Mouse (Mus musculus) embryonic facial prominence, embryonic 15.5 days (tissue): ENCODE data around the gene Gnb5. TPM values are rescaled to one million over a fixed set of nuclear protein-coding genes. Genes with fewer than 3 reads are reported as not detected.

Experiments used
- ATAC-seq: fragments of 200-750 bp; cut with Nextera tagmentation; 2 replicates; pipeline ENCODE4 v1.8.0; 2017; ENCODE audit warnings: low read depth, moderate TSS enrichment; ENCODE audit not compliant: insufficient number of reproducible peaks, low FRiP score, low TSS enrichment
- H3K27ac ChIP-seq: fragments of 300-500 bp; sonication (generic); replicated peaks from 2 replicates; pipeline ENCODE4 v1.5.1; 2015; ENCODE audit warnings: mild to moderate bottlenecking, inconsistent platforms
- H3K27me3 ChIP-seq: fragments of 300-500 bp; sonication (generic); 2 replicates; pipeline ENCODE4 v1.6.1; 2015; ENCODE audit warnings: inconsistent platforms
- H3K36me3 ChIP-seq: fragments of 300-500 bp; sonication (generic); 2 replicates; pipeline ENCODE4 v1.6.1; 2015; ENCODE audit warnings: mild to moderate bottlenecking, inconsistent platforms
- H3K4me1 ChIP-seq: fragments of 300-500 bp; sonication (generic); 2 replicates; pipeline ENCODE4 v1.6.1; 2015; ENCODE audit warnings: inconsistent platforms
- H3K4me2 ChIP-seq: fragments of 300-500 bp; sonication (generic); replicated peaks from 2 replicates; pipeline ENCODE4 v1.6.1; 2015; ENCODE audit warnings: mild to moderate bottlenecking, inconsistent platforms
- H3K4me3 ChIP-seq: fragments of 300-500 bp; sonication (generic); replicated peaks from 2 replicates; pipeline ENCODE4 v1.5.1; 2015; ENCODE audit warnings: mild to moderate bottlenecking, inconsistent platforms
- H3K9ac ChIP-seq: fragments of 300-500 bp; sonication (generic); 2 replicates; pipeline ENCODE4 v1.6.1; 2015; ENCODE audit warnings: inconsistent platforms
- H3K9me3 ChIP-seq: fragments of 300-500 bp; sonication (generic); replicated peaks from 2 replicates; pipeline ENCODE4 v1.6.1; 2016; ENCODE audit warnings: inconsistent platforms
- WGBS: fragments of 180-500 bp; shearing (Covaris S2); methylation state at CpG from one replicate; pipeline ENCODE4 v1.1.7; 2015; 5-methylcytosine and 5-hydroxymethylcytosine counted together
- polyA plus RNA-seq: library from polyadenylated mRNA; unstranded; fragments of >200 nt; fragmentation: Nextera tagmentation; extraction: Ambion mirVana; gene quantifications from 2 replicates; pipeline ENCODE4 v1.2.1, GENCODE M21; 2015

Gene Gnb5
- polyA plus RNA-seq, 1 experiment from 2014 or later = 28.6 TPM

- WGBS = 90% methylated on average over 3 of the region's 3 CpGs
- H3K4me1 ChIP-seq = no peaks in the 10 kb centered on the region
- no peak for ATAC-seq
- no peak overlapping the region for H3K27ac ChIP-seq
- no peaks in the 10 kb centered on the region for H3K9me3 ChIP-seq
- no peak overlapping the region for H3K9ac ChIP-seq
- H3K4me2 ChIP-seq = no peak overlapping the region
- H3K36me3 ChIP-seq = peaks cover 19% of the 10 kb centered on the region; the same call in 1 of the 2 replicates
- no peak overlapping the region for H3K4me3 ChIP-seq
- no peaks in the 10 kb centered on the region for H3K27me3 ChIP-seq
These were observed 22.0 kb downstream of the Gnb5 start for GRCm38 (mm10) chr9:75328047-75328446.

DNA sequence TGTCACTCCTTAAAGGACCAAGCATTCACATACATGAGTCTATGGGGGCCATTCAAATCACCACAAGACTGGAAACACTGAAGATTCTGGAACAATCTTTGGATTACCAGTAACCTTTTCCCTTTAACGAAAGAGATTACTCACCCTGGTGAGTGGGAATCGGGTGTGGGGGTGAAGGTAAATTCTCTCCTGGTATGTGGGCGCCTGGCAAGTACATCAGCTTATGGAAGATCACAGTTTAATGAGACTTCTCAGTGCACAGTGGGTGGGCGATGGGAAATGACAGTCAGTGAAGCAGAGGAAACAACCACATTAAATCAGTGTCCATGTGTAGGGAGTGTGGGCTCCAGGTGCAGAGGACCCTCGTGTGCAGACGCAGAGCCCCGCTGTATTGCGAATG is 24.7 kb downstream of the Gnb5 start:
- no peak overlapping the region for H3K9ac ChIP-seq
- no peak for ATAC-seq
- 91% methylated on average over 8 of the region's 8 CpGs for WGBS
- H3K4me1 ChIP-seq = no peaks in the 10 kb centered on the region
- H3K4me3 ChIP-seq = no peak overlapping the region
- H3K27ac ChIP-seq = no peak overlapping the region
- H3K27me3 ChIP-seq = no peaks in the 10 kb centered on the region
- peaks cover 40% of the 10 kb centered on the region for H3K36me3 ChIP-seq
- no peak overlapping the region for H3K4me2 ChIP-seq
- H3K9me3 ChIP-seq = no peaks in the 10 kb centered on the region

DNA sequence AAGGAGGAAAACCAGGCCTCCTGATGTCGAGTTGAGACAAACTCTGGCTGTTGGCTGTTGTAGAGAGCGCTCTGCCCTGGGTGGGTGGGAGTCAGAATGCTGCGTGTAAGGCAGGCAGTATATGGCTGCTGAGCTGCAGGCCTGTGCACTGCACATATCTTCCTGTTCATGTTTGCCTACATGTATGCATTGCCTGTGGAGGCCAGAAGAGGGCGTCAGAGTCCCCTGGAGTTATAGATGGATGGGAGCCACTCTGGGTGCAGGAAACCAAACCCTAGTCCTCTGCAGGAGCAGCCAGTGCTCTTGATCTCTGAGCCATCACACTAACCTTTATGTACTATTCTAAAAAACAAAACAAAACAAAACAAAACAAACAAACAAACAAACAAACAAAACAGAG is 28.4 kb downstream of the Gnb5 start:
- Histone ChIP-seq H3K9ac (no peak overlapping the region), H3K36me3 (peaks cover 70% of the 10 kb centered on the region), H3K27ac (no peak overlapping the region), H3K27me3 (no peaks in the 10 kb centered on the region), H3K4me2 (no peak overlapping the region), H3K9me3 (no peaks in the 10 kb centered on the region), H3K4me3 (no peak overlapping the region), H3K4me1 (no peaks in the 10 kb centered on the region)
- 82% methylated on average over 4 of the region's 4 CpGs for WGBS
- ATAC-seq = no peak

DNA sequence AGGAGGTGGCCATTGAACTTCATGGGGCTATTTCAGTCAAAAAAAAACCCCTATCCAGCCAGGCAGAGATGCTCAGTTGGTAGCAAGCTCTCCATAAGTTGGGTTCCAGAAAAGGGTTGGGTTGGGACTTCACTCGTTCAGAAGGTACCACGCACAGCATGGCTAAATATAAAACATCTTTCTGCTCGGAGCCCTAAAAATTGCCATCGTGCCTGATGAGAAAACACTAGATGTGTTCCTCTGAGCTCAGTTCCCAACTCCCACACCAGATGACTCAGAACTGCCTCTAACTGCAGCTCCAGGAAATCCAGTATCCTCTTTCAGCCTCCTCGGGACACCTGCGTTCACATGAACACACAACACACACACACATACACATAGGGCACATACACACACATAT is 31.9 kb downstream of the Gnb5 start:
- WGBS = 74% methylated on average over 6 of the region's 6 CpGs
- Histone ChIP-seq H3K4me3 (no peak overlapping the region), H3K4me2 (no peak overlapping the region), H3K9ac (no peak overlapping the region), H3K27me3 (no peaks in the 10 kb centered on the region), H3K4me1 (no peaks in the 10 kb centered on the region), H3K9me3 (no peaks in the 10 kb centered on the region), H3K36me3 (peaks cover 65% of the 10 kb centered on the region), H3K27ac (no peak overlapping the region)
- ATAC-seq = no peak

DNA sequence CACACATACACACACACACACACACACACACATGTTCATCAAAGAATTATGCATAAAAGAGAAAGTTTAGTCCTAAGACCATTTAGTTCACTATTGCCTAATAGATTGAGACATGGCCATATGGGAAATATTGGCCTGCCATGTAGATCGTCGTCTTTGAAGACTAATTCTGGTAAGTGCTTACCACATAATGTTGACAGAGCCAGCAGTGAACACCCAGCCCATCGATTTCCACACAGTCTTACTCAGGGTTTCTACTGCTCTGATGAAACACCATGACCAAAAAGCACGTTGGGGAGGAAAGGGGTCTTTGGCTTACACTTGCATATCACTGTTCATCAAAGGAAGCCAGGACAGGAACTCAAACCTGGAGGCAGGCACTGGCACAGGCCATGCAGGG is 36.3 kb downstream of the Gnb5 start:
- 75% methylated on average over 4 of the region's 4 CpGs for WGBS

DNA sequence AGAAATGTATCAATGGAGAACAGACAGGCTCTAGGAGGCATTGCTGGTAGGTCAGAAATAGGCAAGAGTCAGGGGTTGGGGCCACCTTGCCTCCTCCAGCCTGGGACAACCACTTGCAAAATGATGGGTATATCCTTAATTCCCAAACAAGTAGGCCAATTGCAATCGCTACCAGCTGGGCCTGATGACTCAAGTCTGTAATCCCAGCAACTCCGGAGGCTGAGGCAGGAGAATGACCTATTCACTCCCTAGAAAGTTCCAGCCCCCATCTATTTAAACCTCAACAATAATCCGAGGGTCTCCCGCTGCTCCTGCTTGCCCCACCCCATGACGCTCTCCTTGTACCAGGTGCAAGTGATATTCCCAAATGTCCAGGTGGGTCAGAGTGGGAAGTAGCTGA is 41.4 kb downstream of the Gnb5 start, which contains the start of gene Bcl2l10:
Bcl2l10 (plus strand) TSS at position 301 of the 400 bp plus-strand sequence.
- ATAC-seq = no peak

More for the DNA sequence above, 36.3 kb downstream of the Gnb5 start:
- Histone ChIP-seq H3K9ac (no peak overlapping the region), H3K4me3 (no peak overlapping the region), H3K4me2 (no peak overlapping the region), H3K27me3 (no peaks in the 10 kb centered on the region), H3K4me1 (no peaks in the 10 kb centered on the region), H3K36me3 (peaks cover 48% of the 10 kb centered on the region), H3K9me3 (no peaks in the 10 kb centered on the region), H3K27ac (no peak overlapping the region)
- ATAC-seq = no peak

GRCm38 (mm10) chr9:75348066-75348465 is 42.0 kb downstream of the Gnb5 start:
- Histone ChIP-seq H3K9ac (no peak overlapping the region), H3K27ac (no peak overlapping the region), H3K4me3 (no peak overlapping the region), H3K27me3 (no peaks in the 10 kb centered on the region), H3K36me3 (peaks cover 15% of the 10 kb centered on the region; the same call in 1 of the 2 replicates), H3K4me1 (0 out of 2 replicates have a peak, but pooled peaks cover 3% of the 10 kb centered on the region), H3K4me2 (no peak overlapping the region), H3K9me3 (no peaks in the 10 kb centered on the region)
- ATAC-seq = no peak
- 94% methylated on average over 17 of the region's 17 CpGs for WGBS

More for the DNA sequence above, 41.4 kb downstream of the Gnb5 start, which contains the start of gene Bcl2l10:
- Histone ChIP-seq H3K27me3 (no peaks in the 10 kb centered on the region), H3K4me3 (no peak within 1 kb of the TSS), H3K4me2 (no peak within 1 kb of the TSS), H3K36me3 (peaks cover 20% of the 10 kb centered on the region), H3K27ac (no peak within 1 kb of the TSS), H3K9ac (no peak within 1 kb of the TSS), H3K4me1 (0 out of 2 replicates have a peak, but pooled peaks cover 3% of the 10 kb centered on the region), H3K9me3 (no peaks in the 10 kb centered on the region)
- WGBS = 89% methylated on average over 5 of the region's 5 CpGs

DNA sequence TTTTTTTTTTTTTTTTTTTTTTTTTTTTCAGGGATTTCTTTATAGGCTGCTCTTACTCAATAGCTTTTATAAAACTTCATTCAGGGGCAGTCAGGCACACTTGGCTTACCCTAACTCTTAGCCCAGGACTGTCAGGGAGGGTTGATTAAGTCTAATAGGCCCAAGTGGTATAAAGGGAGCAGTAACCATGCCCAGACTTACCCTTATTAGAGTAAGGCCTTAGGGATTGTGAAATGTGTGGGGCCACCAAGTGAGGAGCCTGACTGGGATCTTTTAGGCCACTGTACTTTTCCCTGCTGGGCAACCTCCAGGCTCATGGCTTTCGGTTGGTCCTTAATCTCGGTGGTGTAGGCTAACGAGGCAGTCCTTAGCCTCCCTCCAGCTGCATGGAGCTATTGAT is 42.6 kb downstream of the Gnb5 start:
- ATAC-seq = no peak
- H3K9ac ChIP-seq = no peak overlapping the region
- H3K4me3 ChIP-seq = no peak overlapping the region
- H3K36me3 ChIP-seq = peaks cover 10% of the 10 kb centered on the region; the same call in 1 of the 2 replicates
- no peaks in the 10 kb centered on the region for H3K9me3 ChIP-seq
- no peak overlapping the region for H3K27ac ChIP-seq
- 72% methylated on average over 3 of the region's 3 CpGs for WGBS
- H3K27me3 ChIP-seq = no peaks in the 10 kb centered on the region
- no peak overlapping the region for H3K4me2 ChIP-seq
- H3K4me1 ChIP-seq = 0 out of 2 replicates have a peak, but pooled peaks cover 3% of the 10 kb centered on the region

- WGBS = 50% methylated on average over 8 of the region's 8 CpGs
- Histone ChIP-seq H3K4me3 (no peak overlapping the region), H3K4me2 (no peak overlapping the region), H3K4me1 (0 out of 2 replicates have a peak, but pooled peaks cover 3% of the 10 kb centered on the region), H3K9me3 (no peaks in the 10 kb centered on the region), H3K27ac (peak overlapping the region; percentile 70), H3K27me3 (no peaks in the 10 kb centered on the region), H3K9ac (no peak overlapping the region), H3K36me3 (no peaks in the 10 kb centered on the region)
- 0 out of 2 replicates have a peak, but pooled peaks have one; percentile 22 for ATAC-seq
These were observed 47.0 kb downstream of the Gnb5 start for GRCm38 (mm10) chr9:75353094-75353493.

GRCm38 (mm10) chr9:75355783-75356182 is 49.7 kb downstream of the Gnb5 start:
- H3K27me3 ChIP-seq = no peaks in the 10 kb centered on the region
- H3K4me3 ChIP-seq = no peak overlapping the region
- no peak overlapping the region for H3K9ac ChIP-seq
- no peaks in the 10 kb centered on the region for H3K36me3 ChIP-seq
- WGBS = 88% methylated on average over 4 of the region's 4 CpGs
- H3K9me3 ChIP-seq = no peaks in the 10 kb centered on the region
- H3K27ac ChIP-seq = no peak overlapping the region
- 0 out of 2 replicates have a peak, but pooled peaks cover 3% of the 10 kb centered on the region for H3K4me1 ChIP-seq
- no peak for ATAC-seq
- H3K4me2 ChIP-seq = no peak overlapping the region

DNA sequence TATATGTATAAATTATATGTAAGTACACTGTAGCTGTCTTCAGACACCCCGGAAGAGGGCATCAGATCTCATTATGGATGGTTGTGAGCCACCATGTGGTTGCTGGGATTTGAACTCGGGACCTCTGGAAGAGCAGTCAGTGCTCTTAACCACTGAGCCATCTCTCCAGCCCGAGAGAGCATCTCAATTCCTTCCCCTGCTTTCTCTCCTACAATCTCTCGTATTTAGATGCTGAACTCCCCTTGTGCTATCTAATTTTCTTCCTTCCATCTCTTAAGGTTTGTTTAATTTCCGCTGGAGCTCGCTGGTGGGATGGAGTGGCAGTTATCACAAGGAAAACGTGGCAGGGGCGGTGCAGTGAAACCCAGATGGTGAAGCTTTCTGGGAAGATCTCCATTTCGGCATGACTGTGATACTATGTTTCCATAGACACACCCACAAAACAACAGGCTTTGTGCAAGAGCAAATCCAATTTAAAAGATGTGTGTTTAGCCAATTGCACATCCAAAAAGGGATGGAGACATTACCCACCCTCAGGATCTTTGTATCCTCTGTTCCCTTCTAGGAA is 51.1 kb downstream of the Gnb5 start:
- no peaks in the 10 kb centered on the region for H3K27me3 ChIP-seq
- H3K9me3 ChIP-seq = no peaks in the 10 kb centered on the region
- WGBS = 71% methylated on average over 9 of the region's 9 CpGs
- H3K4me3 ChIP-seq = no peak overlapping the region
- H3K9ac ChIP-seq = no peak overlapping the region
- H3K4me2 ChIP-seq = no peak overlapping the region
- 0 out of 2 replicates have a peak, but pooled peaks cover 3% of the 10 kb centered on the region for H3K4me1 ChIP-seq
- H3K36me3 ChIP-seq = no peaks in the 10 kb centered on the region
- no peak overlapping the region for H3K27ac ChIP-seq
- peak; percentile 11; the same call in 1 of the 2 replicates for ATAC-seq

DNA sequence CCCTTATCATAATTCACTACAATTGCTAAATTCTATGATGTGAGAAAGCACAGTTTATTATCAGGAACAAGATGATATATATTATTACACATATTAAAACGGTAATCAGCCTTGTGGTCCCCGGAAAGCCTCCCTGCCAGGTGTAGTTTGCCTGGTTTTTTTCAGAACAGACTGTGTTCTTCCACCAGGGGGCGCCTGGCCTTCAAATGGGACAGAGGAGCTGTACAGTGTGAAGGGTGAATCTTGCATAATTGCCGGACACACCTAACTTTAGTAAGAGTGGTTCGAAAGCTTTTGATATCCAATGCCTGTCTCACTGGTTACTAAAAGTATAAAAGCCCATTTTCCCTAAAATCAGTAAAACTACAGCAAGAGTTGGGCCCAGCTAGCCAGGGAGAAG is 55.6 kb downstream of the Gnb5 start:
- ATAC-seq = no peak
- 28% methylated on average over 5 of the region's 5 CpGs for WGBS

More for the DNA sequence above, 55.6 kb downstream of the Gnb5 start:
- no peak overlapping the region for H3K9ac ChIP-seq
- no peak overlapping the region for H3K4me3 ChIP-seq
- H3K27ac ChIP-seq = no peak overlapping the region
- no peaks in the 10 kb centered on the region for H3K9me3 ChIP-seq
- H3K4me1 ChIP-seq = no peaks in the 10 kb centered on the region
- no peak overlapping the region for H3K4me2 ChIP-seq
- H3K36me3 ChIP-seq = no peaks in the 10 kb centered on the region
- no peaks in the 10 kb centered on the region for H3K27me3 ChIP-seq
